Mouse (Mus musculus) heart, embryonic 13.5 days (tissue): ENCODE measurements around the gene Glrx. TPM values are rescaled to one million over a fixed set of nuclear protein-coding genes. Genes with fewer than 3 reads are reported as not detected.

Source experiments
- ATAC-seq: fragments of 200-750 bp; cut with Nextera tagmentation; 2 replicates; pipeline ENCODE4 v1.8.0; 2017; ENCODE audit warnings: moderate TSS enrichment; ENCODE audit not compliant: insufficient number of reproducible peaks, low FRiP score, low TSS enrichment; ENCODE audit errors: extremely low read depth
- H3K27ac ChIP-seq: fragments of 300-500 bp; sonication (generic); replicated peaks from 2 replicates; pipeline ENCODE4 v1.5.1; 2015; ENCODE audit warnings: moderate library complexity, mild to moderate bottlenecking, inconsistent platforms
- H3K27me3 ChIP-seq: fragments of 300-500 bp; sonication (generic); replicated peaks from 2 replicates; pipeline ENCODE4 v1.6.1; 2015; ENCODE audit warnings: mild to moderate bottlenecking, inconsistent platforms
- H3K36me3 ChIP-seq: fragments of 300-500 bp; sonication (generic); 2 replicates; pipeline ENCODE4 v1.6.1; 2015; ENCODE audit warnings: mild to moderate bottlenecking, inconsistent platforms
- H3K4me1 ChIP-seq: fragments of 300-500 bp; sonication (generic); 2 replicates; pipeline ENCODE4 v1.6.1; 2015; ENCODE audit warnings: inconsistent platforms
- H3K4me2 ChIP-seq: fragments of 300-500 bp; sonication (generic); 2 replicates; pipeline ENCODE4 v1.6.1; 2015; ENCODE audit warnings: inconsistent platforms, mild to moderate bottlenecking, moderate library complexity
- H3K4me3 ChIP-seq: fragments of 300-500 bp; sonication (generic); 2 replicates; pipeline ENCODE4 v1.5.1; 2015; ENCODE audit warnings: moderate library complexity, mild to moderate bottlenecking, inconsistent platforms
- H3K9ac ChIP-seq: fragments of 300-500 bp; sonication (generic); 2 replicates; pipeline ENCODE4 v1.6.1; 2015; ENCODE audit warnings: inconsistent platforms, mild to moderate bottlenecking, moderate library complexity
- H3K9me3 ChIP-seq: fragments of 300-500 bp; sonication (generic); 2 replicates; pipeline ENCODE4 v1.6.1; 2016; ENCODE audit warnings: inconsistent platforms
- WGBS: fragments of 180-500 bp; shearing (Covaris S2); methylation state at CpG from one replicate; pipeline ENCODE4 v1.1.7; 2015; ENCODE audit warnings: mixed read lengths; 5-methylcytosine and 5-hydroxymethylcytosine counted together
- polyA plus RNA-seq: library from polyadenylated mRNA; unstranded; fragments of >200 nt; fragmentation: Nextera tagmentation; extraction: Ambion mirVana; gene quantifications from 2 replicates; pipeline ENCODE4 v1.2.1, GENCODE M21; 2015

The Glrx gene
- 99.2 and 104 TPM in 2 replicates for polyA plus RNA-seq

DNA sequence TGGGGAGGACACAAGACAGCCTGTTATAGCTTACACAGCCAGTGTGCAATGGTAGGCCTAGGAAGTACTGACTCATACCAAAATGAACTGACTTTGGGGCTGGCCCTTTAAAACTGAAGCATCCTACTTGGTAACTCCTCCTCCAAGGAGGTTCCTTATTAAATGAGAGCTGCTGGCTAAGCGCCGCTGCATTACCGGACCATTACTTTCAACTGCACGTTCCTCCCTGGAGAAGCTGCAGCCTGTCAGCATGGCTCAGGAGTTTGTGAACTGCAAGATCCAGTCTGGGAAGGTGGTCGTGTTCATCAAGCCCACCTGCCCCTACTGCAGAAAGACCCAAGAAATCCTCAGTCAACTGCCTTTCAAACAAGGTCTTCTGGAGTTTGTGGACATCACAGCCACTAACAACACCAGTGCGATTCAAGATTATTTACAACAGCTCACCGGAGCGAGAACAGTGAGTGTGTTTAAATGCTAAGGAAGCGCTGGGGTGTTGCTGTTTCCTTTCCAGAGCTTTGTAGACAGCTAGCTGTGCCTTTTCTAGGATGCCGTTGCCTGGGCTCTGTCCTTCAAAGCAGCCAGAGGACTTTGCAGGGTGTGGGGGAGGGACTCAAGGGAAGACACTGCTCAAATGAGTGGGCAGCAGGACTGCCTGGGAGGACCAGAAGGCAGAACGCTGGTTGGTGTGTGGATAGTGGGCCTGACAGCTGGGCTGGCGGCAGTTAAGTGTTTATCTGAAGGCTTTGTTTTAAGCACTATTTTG lies at the start of gene Glrx:
Gene Glrx (plus strand): TSS at position 150 of the 763 bp plus-strand sequence.
- Histone ChIP-seq H3K9ac (peak within 1 kb of the TSS; percentile 86), H3K36me3 (no peaks in the 10 kb centered on the region), H3K27ac (peak within 1 kb of the TSS; percentile 95), H3K4me2 (peak within 1 kb of the TSS; percentile 78), H3K9me3 (no peaks in the 10 kb centered on the region), H3K4me3 (peak within 1 kb of the TSS; percentile 77), H3K4me1 (peaks cover 46% of the 10 kb centered on the region), H3K27me3 (no peaks in the 10 kb centered on the region)
- ATAC-seq = peak; percentile 73
- 1% methylated on average over 12 of the region's 12 CpGs for WGBS

GRCm38 (mm10) chr13:75790550-75791205 lies 49.0 kb upstream of the Glrx start:
- Histone ChIP-seq H3K27ac (no peak overlapping the region), H3K4me3 (no peak overlapping the region), H3K9ac (no peak overlapping the region), H3K36me3 (no peaks in the 10 kb centered on the region), H3K9me3 (no peaks in the 10 kb centered on the region), H3K4me1 (peaks cover 4% of the 10 kb centered on the region; the same call in 1 of the 2 replicates), H3K27me3 (no peaks in the 10 kb centered on the region), H3K4me2 (no peak overlapping the region)
- WGBS = 53% methylated on average over 1 of the region's 1 CpGs
- no peak for ATAC-seq

DNA sequence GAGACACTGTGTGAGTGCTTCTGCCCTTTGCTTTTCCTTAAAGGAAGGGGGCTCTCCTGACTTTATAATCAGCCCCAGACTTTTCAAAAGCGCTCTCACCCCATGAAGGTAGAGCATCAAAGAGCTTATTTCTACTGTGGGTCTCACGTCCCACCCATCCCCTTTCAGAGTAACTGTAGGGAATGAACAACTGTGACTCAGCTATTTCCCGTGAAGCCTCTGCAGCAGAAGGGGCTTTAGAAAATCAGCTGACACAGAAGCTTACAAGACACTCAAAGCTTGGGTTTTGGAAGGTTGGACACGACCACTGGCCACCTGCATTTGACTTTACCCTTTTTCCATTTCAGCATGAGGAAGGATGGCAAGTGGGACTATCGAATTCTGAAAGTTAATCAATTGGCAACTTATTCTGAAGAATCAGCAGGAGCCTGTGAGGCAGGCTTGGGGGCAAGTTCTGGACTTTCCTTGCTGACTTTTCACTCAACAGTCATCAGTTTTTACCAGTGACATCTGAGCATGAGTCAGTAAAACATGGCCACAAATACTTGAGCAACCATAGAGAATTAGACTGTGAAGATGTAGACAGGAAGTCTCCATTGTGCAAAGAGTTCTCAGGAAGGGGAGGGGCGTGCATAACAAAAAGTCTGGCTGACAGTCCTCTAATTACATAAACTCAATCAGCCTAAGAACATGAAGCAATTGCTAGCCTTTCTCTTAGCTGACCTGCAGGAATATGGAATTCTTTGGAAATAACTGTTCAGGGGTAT lies 45.6 kb upstream of the Glrx start:
- Histone ChIP-seq H3K4me2 (no peak overlapping the region), H3K4me3 (no peak overlapping the region), H3K4me1 (peaks cover 8% of the 10 kb centered on the region), H3K27me3 (no peaks in the 10 kb centered on the region), H3K27ac (no peak overlapping the region), H3K9ac (no peak overlapping the region), H3K36me3 (no peaks in the 10 kb centered on the region), H3K9me3 (no peaks in the 10 kb centered on the region)
- no peak for ATAC-seq
- WGBS = 64% methylated on average over 6 of the region's 6 CpGs

GRCm38 (mm10) chr13:75797369-75798141 lies 42.1 kb upstream of the Glrx start:
- Histone ChIP-seq H3K9ac (peak overlapping the region; percentile 67), H3K36me3 (no peaks in the 10 kb centered on the region), H3K27me3 (no peaks in the 10 kb centered on the region), H3K27ac (peak overlapping the region; percentile 65), H3K4me2 (peak overlapping the region; percentile 64), H3K4me1 (peaks cover 5% of the 10 kb centered on the region), H3K9me3 (no peaks in the 10 kb centered on the region), H3K4me3 (peak overlapping the region; percentile 40)
- WGBS = 16% methylated on average over 18 of the region's 18 CpGs
- ATAC-seq = peak; percentile 87

DNA sequence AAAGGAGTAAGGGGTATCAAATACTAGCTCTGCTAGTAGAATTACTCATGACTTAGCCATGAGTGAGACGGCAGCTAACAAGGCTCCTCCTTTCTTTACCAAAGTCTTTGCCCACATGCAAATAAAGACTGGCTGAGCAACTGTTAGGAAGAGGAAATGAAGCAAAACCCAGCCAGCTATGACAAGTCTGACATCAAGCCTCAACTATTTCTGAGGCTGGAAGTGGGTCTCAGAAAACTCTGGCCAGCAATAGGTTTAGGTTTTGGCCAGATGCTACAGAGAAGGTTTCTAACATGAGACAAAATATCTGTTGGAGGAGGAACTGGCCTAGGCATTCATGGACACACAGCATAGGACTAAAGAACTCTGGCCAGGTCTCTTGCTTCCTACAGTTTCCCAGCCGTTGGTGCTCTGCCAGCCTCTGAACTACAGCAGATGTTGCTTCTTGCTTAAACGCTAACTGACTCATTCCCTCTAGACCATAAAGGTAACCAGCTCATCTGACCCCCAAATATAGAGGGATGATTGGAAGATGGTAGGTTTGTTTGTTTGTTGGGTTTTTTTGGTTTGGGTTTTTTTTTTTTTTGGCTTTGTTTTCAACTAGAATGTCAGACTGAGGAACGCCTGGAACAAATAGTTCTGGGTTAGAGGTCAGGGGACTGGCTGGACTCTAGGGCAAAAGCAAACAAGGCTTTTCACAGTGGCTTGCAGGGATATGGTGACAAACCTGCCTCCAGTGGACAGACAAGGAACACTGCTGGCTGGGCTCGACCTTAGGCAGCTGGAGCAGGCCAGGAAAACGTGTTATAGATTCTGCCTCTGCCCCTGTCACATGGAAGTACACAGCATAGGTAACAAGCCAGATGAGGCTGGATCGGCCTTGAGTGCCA lies 41.0 kb upstream of the Glrx start:
- H3K9me3 ChIP-seq = no peaks in the 10 kb centered on the region
- no peaks in the 10 kb centered on the region for H3K36me3 ChIP-seq
- H3K27me3 ChIP-seq = no peaks in the 10 kb centered on the region
- H3K4me3 ChIP-seq = no peak overlapping the region
- ATAC-seq = no peak
- WGBS = 69% methylated on average over 7 of the region's 7 CpGs
- H3K9ac ChIP-seq = no peak overlapping the region
- no peak overlapping the region for H3K4me2 ChIP-seq
- H3K4me1 ChIP-seq = peaks cover 5% of the 10 kb centered on the region
- H3K27ac ChIP-seq = no peak overlapping the region

DNA sequence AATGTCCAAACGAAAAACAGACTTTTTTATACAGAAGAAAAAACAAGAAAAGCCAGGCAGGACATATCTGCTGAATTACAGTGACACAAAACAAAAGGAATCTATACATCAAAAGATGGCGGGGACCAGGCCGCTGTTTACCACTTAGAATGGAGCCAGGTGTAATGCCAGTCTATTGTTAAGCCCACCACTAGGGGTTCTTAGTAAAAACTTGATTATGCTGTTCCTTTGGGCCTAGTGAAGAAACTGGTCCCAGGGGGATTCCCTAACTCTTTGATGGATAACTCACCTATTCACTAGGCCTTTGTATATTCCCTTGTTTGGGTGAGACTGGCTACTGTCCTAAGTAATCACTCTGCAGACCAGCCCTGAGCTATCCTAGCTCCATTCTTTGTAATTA lies 40.2 kb upstream of the Glrx start:
- H3K27ac ChIP-seq = no peak overlapping the region
- WGBS = 88% methylated on average over 3 of the region's 3 CpGs
- H3K27me3 ChIP-seq = no peaks in the 10 kb centered on the region
- no peaks in the 10 kb centered on the region for H3K9me3 ChIP-seq
- no peak overlapping the region for H3K4me2 ChIP-seq
- H3K4me3 ChIP-seq = no peak overlapping the region
- peaks cover 5% of the 10 kb centered on the region for H3K4me1 ChIP-seq
- no peaks in the 10 kb centered on the region for H3K36me3 ChIP-seq
- ATAC-seq = no peak
- no peak overlapping the region for H3K9ac ChIP-seq

DNA sequence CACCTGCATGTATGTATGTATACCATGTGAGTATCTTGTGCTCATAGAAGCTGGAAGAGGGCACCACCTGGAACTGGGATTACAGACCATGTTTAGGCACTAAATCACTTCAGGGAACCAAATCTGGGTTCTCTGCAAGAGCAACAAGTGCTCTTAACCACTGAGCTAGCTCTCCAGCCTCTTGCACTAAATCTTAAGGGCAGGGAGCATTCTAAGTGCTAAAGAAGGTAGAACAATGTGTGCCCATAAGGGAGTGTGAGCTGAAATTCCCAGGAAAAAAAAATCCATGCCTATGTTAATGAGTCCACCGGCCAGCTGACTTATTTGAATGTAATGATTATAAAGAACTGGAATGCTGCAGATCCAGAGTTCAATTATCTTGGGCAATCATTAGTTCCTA lies 31.7 kb upstream of the Glrx start:
- 88% methylated on average over 1 of the region's 1 CpGs for WGBS
- Histone ChIP-seq H3K36me3 (no peaks in the 10 kb centered on the region), H3K4me2 (no peak overlapping the region), H3K9me3 (no peaks in the 10 kb centered on the region), H3K4me3 (no peak overlapping the region), H3K9ac (no peak overlapping the region), H3K27ac (no peak overlapping the region), H3K4me1 (no peaks in the 10 kb centered on the region), H3K27me3 (no peaks in the 10 kb centered on the region)
- ATAC-seq = no peak

GRCm38 (mm10) chr13:75809957-75810356 lies 29.7 kb upstream of the Glrx start:
- no peaks in the 10 kb centered on the region for H3K9me3 ChIP-seq
- 78% methylated on average over 1 of the region's 1 CpGs for WGBS
- no peaks in the 10 kb centered on the region for H3K27me3 ChIP-seq
- H3K4me3 ChIP-seq = no peak overlapping the region
- H3K36me3 ChIP-seq = no peaks in the 10 kb centered on the region
- H3K4me2 ChIP-seq = no peak overlapping the region
- H3K27ac ChIP-seq = no peak overlapping the region
- ATAC-seq = no peak
- no peak overlapping the region for H3K9ac ChIP-seq
- H3K4me1 ChIP-seq = no peaks in the 10 kb centered on the region

GRCm38 (mm10) chr13:75817183-75817582 lies 22.5 kb upstream of the Glrx start:
- Histone ChIP-seq H3K9ac (no peak overlapping the region), H3K36me3 (no peaks in the 10 kb centered on the region), H3K9me3 (no peaks in the 10 kb centered on the region), H3K4me1 (no peaks in the 10 kb centered on the region), H3K4me2 (no peak overlapping the region), H3K27me3 (no peaks in the 10 kb centered on the region), H3K4me3 (no peak overlapping the region), H3K27ac (no peak overlapping the region)
- ATAC-seq = no peak
- WGBS = 93% methylated on average over 2 of the region's 2 CpGs

GRCm38 (mm10) chr13:75818486-75818885 lies 21.2 kb upstream of the Glrx start:
- Histone ChIP-seq H3K4me1 (no peaks in the 10 kb centered on the region), H3K27ac (no peak overlapping the region), H3K36me3 (no peaks in the 10 kb centered on the region), H3K4me3 (no peak overlapping the region), H3K4me2 (no peak overlapping the region), H3K9ac (no peak overlapping the region), H3K27me3 (no peaks in the 10 kb centered on the region), H3K9me3 (no peaks in the 10 kb centered on the region)
- ATAC-seq = no peak
- 44% methylated on average over 3 of the region's 3 CpGs for WGBS
